9 mouse cellular contexts compared by ENCODE assay signal in genomic region chr6:119052801-119053200, GRCm38 (mm10).
DNase-seq lines count a peak whose midpoint lies in the region; ATAC-seq and TF ChIP-seq lines count a peak whose summit lies in the region.
"Had no signal": no experiment of that assay in that cellular context is flagged by ENCODE, and none has a peak within 500 bp of the region (broad histone marks: within the 10 kb centered on the region; RNA-seq: fewer than 3 reads in every experiment).

No protein-coding gene starts in this region.

- H3K27me3 ChIP-seq in liver, adult 2 months (ENCODE audit: control insufficient read depth, insufficient read depth, low read length): no peaks in the 10 kb centered on the region
- H3K27me3 ChIP-seq in liver, embryonic 12.5 days (replicated peaks): 0 out of 2 replicates have a peak, but pooled peaks cover 4% of the 10 kb centered on the region
- H3K27me3 ChIP-seq in stomach, embryonic 15.5 days (replicated peaks): no peaks in the 10 kb centered on the region
- H3K27me3 ChIP-seq: liver, embryonic 13.5 days had no signal

- no peak overlapping the region for H3K9ac ChIP-seq in liver, adult 2 months (ENCODE audit: low read depth, low read length)
- H3K9ac ChIP-seq in liver, embryonic 12.5 days: no peak overlapping the region
- no peak overlapping the region for H3K9ac ChIP-seq in stomach, embryonic 15.5 days
- H3K9ac ChIP-seq: liver, embryonic 13.5 days had no signal

- H3K79me2 ChIP-seq in liver, adult 2 months (ENCODE audit: control insufficient read depth, insufficient read depth, low read length): no peaks in the 10 kb centered on the region

- 52% methylated on average over 10 of the region's 10 CpGs for WGBS in liver, adult 2 months
- WGBS in liver, embryonic 12.5 days (ENCODE audit: insufficient replicate concordance): 63% methylated on average over 10 of the region's 10 CpGs
- 42% methylated on average over 10 of the region's 10 CpGs for WGBS in stomach, embryonic 15.5 days

- no peaks in the 10 kb centered on the region for H3K9me3 ChIP-seq in liver, embryonic 12.5 days (replicated peaks)
- H3K9me3 ChIP-seq in stomach, embryonic 15.5 days: no peaks in the 10 kb centered on the region
- H3K9me3 ChIP-seq: liver, embryonic 13.5 days had no signal

- no peaks in the 10 kb centered on the region for H3K4me1 ChIP-seq in liver, adult 2 months (ENCODE audit: control insufficient read depth, insufficient read depth, low read length)
- H3K4me1 ChIP-seq in liver, embryonic 12.5 days: no peaks in the 10 kb centered on the region
- H3K4me1 ChIP-seq in stomach, embryonic 15.5 days: 0 out of 2 replicates have a peak, but pooled peaks cover 4% of the 10 kb centered on the region
- H3K4me1 ChIP-seq: liver, embryonic 13.5 days had no signal

- H3K4me3 ChIP-seq in liver, adult 2 months (ENCODE audit: insufficient read depth, low read depth, low read length): no peak overlapping the region
- no peak overlapping the region for H3K4me3 ChIP-seq in liver, embryonic 12.5 days
- H3K4me3 ChIP-seq in stomach, embryonic 15.5 days (replicated peaks): 0 out of 2 replicates have a peak overlapping the region, but pooled peaks have one; percentile 1
- H3K4me3 ChIP-seq: liver, embryonic 13.5 days had no signal

- DNase-seq in liver, adult 2 months (ENCODE audit: extremely low read depth, low read depth, low spot score): peak; percentile 16
- peak; percentile 44 to 58 for DNase-seq in heart, postnatal 10 days
- DNase-seq in kidney, postnatal 4 days: peak; percentile 50 to 63
- DNase-seq in thymus, postnatal 36 days: no peak
- DNase-seq in ovary, postnatal 14 days (ENCODE audit: low spot score): no peak
- DNase-seq: liver, embryonic 13.5 days; thymus, adult 2 months had no signal

- no peak for TF ChIP-seq POLR2A in liver, adult 2 months (IDR thresholded peaks at IDR 0.05; ENCODE audit: extremely low read depth, insufficient read depth, low read length)

- no peak for TF ChIP-seq CTCF in liver, adult 2 months (IDR thresholded peaks at IDR 0.05; ENCODE audit: low read depth, low read length)

- no peak for ATAC-seq in liver, embryonic 12.5 days
- ATAC-seq in stomach, embryonic 15.5 days (ENCODE audit: insufficient read depth, low FRiP score, low read depth): peak; percentile 38; the same call in 1 of the 2 replicates

- no peak overlapping the region for H3K27ac ChIP-seq in liver, adult 2 months (replicated peaks; ENCODE audit: insufficient read depth, low read depth, low read length)
- no peak overlapping the region for H3K27ac ChIP-seq in liver, embryonic 12.5 days
- H3K27ac ChIP-seq in stomach, embryonic 15.5 days: peak overlapping the region; percentile 51
- H3K27ac ChIP-seq: liver, embryonic 13.5 days had no signal

- no peaks in the 10 kb centered on the region for H3K36me3 ChIP-seq in liver, adult 2 months (ENCODE audit: control insufficient read depth, insufficient read depth, low read length)
- H3K36me3 ChIP-seq in liver, embryonic 12.5 days: no peaks in the 10 kb centered on the region
- no peaks in the 10 kb centered on the region for H3K36me3 ChIP-seq in stomach, embryonic 15.5 days
- H3K36me3 ChIP-seq: liver, embryonic 13.5 days had no signal

- no peak overlapping the region for H3K4me2 ChIP-seq in liver, embryonic 12.5 days
- H3K4me2 ChIP-seq in stomach, embryonic 15.5 days: peak overlapping the region; percentile 22; the same call in 1 of the 2 replicates
- H3K4me2 ChIP-seq: liver, embryonic 13.5 days had no signal

- intact Hi-C loops in heart, postnatal 10 days (cut with DNase I): no loop called here

Comparison
In these comparisons a context has a peak if more than half of its experiments do, and no peak if none do; other contexts are left out.
1. DNase-seq: peak in liver, adult 2 months (single experiment), heart, postnatal 10 days (2 of 2) and kidney, postnatal 4 days (2 of 2); none in thymus, postnatal 36 days (0 of 2) and ovary, postnatal 14 days (single experiment).